Mouse (Mus musculus) sigmoid colon, adult 10 weeks (tissue): ENCODE measurements around the gene Cenpf. TPM values are rescaled to one million over a fixed set of nuclear protein-coding genes. Genes with fewer than 3 reads are reported as not detected.

Experiments
- polyA plus RNA-seq: library from polyadenylated mRNA; stranded (reverse); fragments of 350-450 nt; fragmentation: Illumina TruSeq; extraction: RNeasy Lipid Tissue Mini Kit (QIAGEN cat#74804); gene quantifications from one replicate; pipeline ENCODE4 v1.2.3, GENCODE M21; 2014; ENCODE audit warnings: low read depth, low replicate concordance

The Cenpf gene
- polyA plus RNA-seq: 9.7 TPM

GRCm38 (mm10) chr1:189687654-189688387 is at the start of gene Cenpf:
TSS of gene Cenpf (minus strand) at chr1:189688086.

GRCm38 (mm10) chr1:189727884-189728783 is 40.2 kb upstream of the Cenpf start, which contains the start of gene Ptpn14:
TSS of gene Ptpn14 (plus strand) at chr1:189728268.

Other genes with a start within 250 kb of the Cenpf start
- 4.4 TPM for gene Ptpn14, start 40.2 kb upstream of the Cenpf start, polyA plus RNA-seq
- gene Smyd2, start 234.3 kb upstream of the Cenpf start, polyA plus RNA-seq: 4.7 TPM